Mouse (Mus musculus): ENCODE measurements at regions not wholly inside any gene's neighbourhood (a gene's known extent, or its start where the extent isn't known, plus 50 kb on each side); places are given as distances from the start of the nearest gene placed in this dataset.

- no peak for DNase-seq (ENCODE audit: low read depth)
Measured at GRCm38 (mm10) chr15:56604266-56604665, 873.2 kb downstream of the Slc22a22 start.

GRCm38 (mm10) chr15:56592656-56593055 is 884.8 kb downstream of the Slc22a22 start:
- no peak for DNase-seq (ENCODE audit: low read depth)

GRCm38 (mm10) chr15:56580745-56581515 is 896.5 kb downstream of the Slc22a22 start:
- DNase-seq (ENCODE audit: low read depth), result no peak

- no peak for DNase-seq (ENCODE audit: low read depth)
Measured at GRCm38 (mm10) chr15:56563192-56563591, 914.2 kb downstream of the Slc22a22 start.

- no peak for DNase-seq (ENCODE audit: low read depth)
Measured at GRCm38 (mm10) chr15:56562785-56563184, 914.6 kb downstream of the Slc22a22 start.

GRCm38 (mm10) chr15:56562143-56562542 is 915.3 kb downstream of the Slc22a22 start:
- DNase-seq (ENCODE audit: low read depth), result no peak

GRCm38 (mm10) chr15:56554386-56554785 is 923.0 kb downstream of the Slc22a22 start:
- DNase-seq (ENCODE audit: low read depth), result peak; percentile 93

GRCm38 (mm10) chr15:56553851-56554250 is 923.6 kb downstream of the Slc22a22 start:
- no peak for DNase-seq (ENCODE audit: low read depth)

- no peak for DNase-seq (ENCODE audit: low read depth)
Measured at GRCm38 (mm10) chr15:56531529-56531928, 945.9 kb downstream of the Slc22a22 start.

GRCm38 (mm10) chr15:56518379-56518778 is 959.0 kb downstream of the Slc22a22 start:
- no peak for DNase-seq (ENCODE audit: low read depth)

- no peak for DNase-seq (ENCODE audit: low read depth)
Measured at GRCm38 (mm10) chr15:56516095-56516494, 961.3 kb downstream of the Slc22a22 start.

- DNase-seq (ENCODE audit: low read depth), result no peak
Measured at GRCm38 (mm10) chr15:56498774-56499173, 978.7 kb downstream of the Slc22a22 start.

- DNase-seq (ENCODE audit: low read depth), result no peak
Measured at GRCm38 (mm10) chr15:56497757-56498156, 979.7 kb downstream of the Slc22a22 start.

- no peak for DNase-seq (ENCODE audit: low read depth)
Measured at GRCm38 (mm10) chr15:56496355-56496754, 981.1 kb downstream of the Slc22a22 start.

- DNase-seq (ENCODE audit: low read depth), result no peak
Measured at GRCm38 (mm10) chr15:56485931-56486330, 991.5 kb downstream of the Slc22a22 start.

GRCm38 (mm10) chr15:56484693-56485092 is 992.7 kb downstream of the Slc22a22 start:
- DNase-seq (ENCODE audit: low read depth), result peak; percentile 60

- no peak for DNase-seq (ENCODE audit: low read depth)
Measured at GRCm38 (mm10) chr15:56479682-56480081, 997.7 kb downstream of the Slc22a22 start.

GRCm38 (mm10) chr15:56479015-56479414 is 998.4 kb downstream of the Slc22a22 start:
- DNase-seq (ENCODE audit: low read depth), result no peak

GRCm38 (mm10) chr15:56473679-56474078 is 1003.7 kb downstream of the Slc22a22 start:
- DNase-seq (ENCODE audit: low read depth), result no peak

- DNase-seq (ENCODE audit: low read depth), result no peak
Measured at GRCm38 (mm10) chr15:56451881-56452280, 1025.5 kb downstream of the Slc22a22 start.

GRCm38 (mm10) chr15:56448015-56448645 is 1029.3 kb downstream of the Slc22a22 start:
- DNase-seq (ENCODE audit: low read depth), result no peak

GRCm38 (mm10) chr15:56440171-56440570 is 1037.3 kb downstream of the Slc22a22 start:
- DNase-seq (ENCODE audit: low read depth), result no peak

- no peak for DNase-seq (ENCODE audit: low read depth)
Measured at GRCm38 (mm10) chr15:56438370-56438769, 1039.1 kb downstream of the Slc22a22 start.

GRCm38 (mm10) chr15:56436131-56436530 is 1041.3 kb downstream of the Slc22a22 start:
- peak; percentile 76 for DNase-seq (ENCODE audit: low read depth)

All from fibroblast of lung, adult 2 months (primary cell).